Mouse (Mus musculus) brain, embryonic 14.5 days (tissue): ENCODE measurements around the gene Gtf2ird2.

Source experiments
- CTCF ChIP-seq: fragments of 200-500 bp; IDR thresholded peaks from 2 replicates; pipeline ENCODE4 v1.5.1; 2012; ENCODE audit warnings: inconsistent platforms, mild to moderate bottlenecking, moderate library complexity, borderline replicate concordance; ENCODE audit not compliant: insufficient read depth, insufficient read length; ENCODE audit errors: extremely low read depth
- POLR2A ChIP-seq: fragments of 200-500 bp; IDR thresholded peaks from 2 replicates; pipeline ENCODE4 v1.6.1; 2012; ENCODE audit warnings: mild to moderate bottlenecking, inconsistent platforms, borderline replicate concordance; ENCODE audit not compliant: poor library complexity, insufficient read depth, insufficient read length, severe bottlenecking; ENCODE audit errors: extremely low read depth

- TF ChIP-seq CTCF (no peak), POLR2A (no peak)
Observed at GRCm38 (mm10) chr5:134232111-134232510, 48.3 kb downstream of the Gtf2ird2 start.
